Comparison of ENCODE assay signal across 26 mouse cellular contexts in genomic region chr7:70171456-70171855, GRCm38 (mm10).
DNase-seq lines count a peak whose midpoint lies in the region; ATAC-seq and TF ChIP-seq lines count a peak whose summit lies in the region.
"Had no signal": no experiment of that assay in that cellular context is flagged by ENCODE, and none has a peak within 500 bp of the region (broad histone marks: within the 10 kb centered on the region; RNA-seq: fewer than 3 reads in every experiment).

No protein-coding gene starts in this region.

- no peak for ATAC-seq in forebrain, embryonic 15.5 days (replicated peaks)
- no peak for ATAC-seq in forebrain, embryonic 12.5 days (ENCODE audit: low FRiP score)
- no peak for ATAC-seq in forebrain, embryonic 13.5 days
- no peak for ATAC-seq in midbrain, embryonic 16.5 days
- ATAC-seq: activated CD4-positive, CD25-positive, alpha-beta regulatory T cell, adult 4 months; CD4-positive, CD25-positive, alpha-beta regulatory T cell, adult 4 months; Patski had no signal

- no peak for TF ChIP-seq POLR2A in brain, embryonic 14.5 days (IDR thresholded peaks at IDR 0.05; ENCODE audit: borderline replicate concordance, extremely low read depth, insufficient read depth, insufficient read length, poor library complexity, severe bottlenecking)

- peaks cover 42% of the 10 kb centered on the region for H3K4me1 ChIP-seq in forebrain, embryonic 10.5 days
- H3K4me1 ChIP-seq in forebrain, embryonic 15.5 days, result no peaks in the 10 kb centered on the region
- 0 out of 2 replicates have a peak, but pooled peaks cover 2% of the 10 kb centered on the region for H3K4me1 ChIP-seq in forebrain, embryonic 12.5 days
- no peaks in the 10 kb centered on the region for H3K4me1 ChIP-seq in forebrain, embryonic 13.5 days
- peaks cover 38% of the 10 kb centered on the region for H3K4me1 ChIP-seq in midbrain, embryonic 10.5 days
- H3K4me1 ChIP-seq in midbrain, embryonic 16.5 days (ENCODE audit: control insufficient read depth, insufficient read depth, low read length), result no peaks in the 10 kb centered on the region
- H3K4me1 ChIP-seq: embryonic facial prominence, embryonic 13.5 days; embryonic facial prominence, embryonic 15.5 days had no signal

- 29% methylated on average over 4 of the region's 4 CpGs for whole genome bisulfite sequencing in forebrain, embryonic 10.5 days
- WGBS in forebrain, embryonic 15.5 days, result 6% methylated on average over 4 of the region's 4 CpGs
- 12% methylated on average over 4 of the region's 4 CpGs for WGBS in forebrain, embryonic 12.5 days
- WGBS in forebrain, embryonic 13.5 days, result 3% methylated on average over 4 of the region's 4 CpGs
- 19% methylated on average over 4 of the region's 4 CpGs for WGBS in midbrain, embryonic 10.5 days
- 20% methylated on average over 4 of the region's 4 CpGs for WGBS in midbrain, embryonic 16.5 days

- no peak overlapping the region for H3K4me3 ChIP-seq in forebrain, embryonic 10.5 days
- H3K4me3 ChIP-seq in forebrain, embryonic 15.5 days, result no peak overlapping the region
- no peak overlapping the region for H3K4me3 ChIP-seq in forebrain, embryonic 12.5 days (replicated peaks)
- no peak overlapping the region for H3K4me3 ChIP-seq in forebrain, embryonic 13.5 days
- H3K4me3 ChIP-seq in midbrain, embryonic 10.5 days, result no peak overlapping the region
- no peak overlapping the region for H3K4me3 ChIP-seq in midbrain, embryonic 16.5 days (ENCODE audit: low read depth, low read length)
- H3K4me3 ChIP-seq: embryonic facial prominence, embryonic 13.5 days; embryonic facial prominence, embryonic 15.5 days; erythroblast, embryonic 14.5 days had no signal

- no peaks in the 10 kb centered on the region for H3K9me3 ChIP-seq in forebrain, embryonic 10.5 days
- no peaks in the 10 kb centered on the region for H3K9me3 ChIP-seq in forebrain, embryonic 15.5 days
- H3K9me3 ChIP-seq in forebrain, embryonic 12.5 days, result no peaks in the 10 kb centered on the region
- H3K9me3 ChIP-seq in forebrain, embryonic 13.5 days (replicated peaks), result no peaks in the 10 kb centered on the region
- H3K9me3 ChIP-seq in midbrain, embryonic 10.5 days (replicated peaks), result no peaks in the 10 kb centered on the region
- H3K9me3 ChIP-seq in midbrain, embryonic 16.5 days (replicated peaks; ENCODE audit: control insufficient read depth, low read length, poor library complexity, severe bottlenecking), result no peaks in the 10 kb centered on the region
- H3K9me3 ChIP-seq: embryonic facial prominence, embryonic 13.5 days; embryonic facial prominence, embryonic 15.5 days had no signal

- H3K27me3 ChIP-seq in forebrain, embryonic 10.5 days (ENCODE audit: poor library complexity, severe bottlenecking), result peaks cover 100% of the 10 kb centered on the region
- peaks cover 69% of the 10 kb centered on the region for H3K27me3 ChIP-seq in forebrain, embryonic 15.5 days
- H3K27me3 ChIP-seq in forebrain, embryonic 12.5 days, result peaks cover 42% of the 10 kb centered on the region
- H3K27me3 ChIP-seq in forebrain, embryonic 13.5 days, result peaks cover 69% of the 10 kb centered on the region
- peaks cover 99% of the 10 kb centered on the region for H3K27me3 ChIP-seq in midbrain, embryonic 10.5 days (ENCODE audit: low read depth, poor library complexity, severe bottlenecking)
- peaks cover 33% of the 10 kb centered on the region for H3K27me3 ChIP-seq in midbrain, embryonic 16.5 days (ENCODE audit: control insufficient read depth, insufficient read depth, low read depth, low read length)
- H3K27me3 ChIP-seq: CH12.LX; embryonic facial prominence, embryonic 15.5 days; Patski had no signal

- H3K9ac ChIP-seq in forebrain, embryonic 15.5 days (replicated peaks), result no peak overlapping the region
- H3K9ac ChIP-seq in forebrain, embryonic 12.5 days, result no peak overlapping the region
- H3K9ac ChIP-seq in forebrain, embryonic 13.5 days, result no peak overlapping the region
- no peak overlapping the region for H3K9ac ChIP-seq in midbrain, embryonic 16.5 days (ENCODE audit: low read depth, low read length)
- H3K9ac ChIP-seq: embryonic facial prominence, embryonic 13.5 days; embryonic facial prominence, embryonic 15.5 days had no signal

- peak overlapping the region; percentile 51; the same call in 1 of the 2 replicates for H3K27ac ChIP-seq in forebrain, embryonic 10.5 days
- no peak overlapping the region for H3K27ac ChIP-seq in forebrain, embryonic 15.5 days (replicated peaks)
- H3K27ac ChIP-seq in forebrain, embryonic 12.5 days, result no peak overlapping the region
- H3K27ac ChIP-seq in forebrain, embryonic 13.5 days, result no peak overlapping the region
- H3K27ac ChIP-seq in midbrain, embryonic 10.5 days (replicated peaks), result peak overlapping the region; percentile 59
- H3K27ac ChIP-seq in midbrain, embryonic 16.5 days (ENCODE audit: low read length), result no peak overlapping the region
- H3K27ac ChIP-seq: embryonic facial prominence, embryonic 13.5 days; embryonic facial prominence, embryonic 15.5 days had no signal

- H3K36me3 ChIP-seq in forebrain, embryonic 10.5 days (replicated peaks), result no peaks in the 10 kb centered on the region
- H3K36me3 ChIP-seq in forebrain, embryonic 15.5 days, result no peaks in the 10 kb centered on the region
- H3K36me3 ChIP-seq in forebrain, embryonic 12.5 days (replicated peaks), result no peaks in the 10 kb centered on the region
- H3K36me3 ChIP-seq in forebrain, embryonic 13.5 days (ENCODE audit: poor library complexity, severe bottlenecking), result no peaks in the 10 kb centered on the region
- H3K36me3 ChIP-seq in midbrain, embryonic 10.5 days, result no peaks in the 10 kb centered on the region
- H3K36me3 ChIP-seq in midbrain, embryonic 16.5 days (ENCODE audit: control insufficient read depth, insufficient read depth, low read length), result no peaks in the 10 kb centered on the region
- H3K36me3 ChIP-seq: embryonic facial prominence, embryonic 13.5 days; embryonic facial prominence, embryonic 15.5 days; G1E had no signal

- DNase-seq in forebrain, embryonic 10.5 days (ENCODE audit: extremely low spot score, low spot score), result no peak
- DNase-seq in midbrain, embryonic 10.5 days (ENCODE audit: low spot score), result no peak
- DNase-seq in brain, embryonic 14.5 days (ENCODE audit: low read depth), result peak; percentile 57
- DNase-seq: adrenal gland, adult 8-10 months; adrenal gland, postnatal 14 days; adrenal gland, postnatal 36 days; B cell, adult 2 months; cerebellum, adult 11 months; cerebellum, adult 18-20 months; cerebellum, adult 8-10 months; cerebellum, adult 9-11 months; cerebellum, postnatal 14 days; cerebellum, postnatal 36 days; embryo, embryonic 11 days had no signal

- no peak for TF ChIP-seq CTCF in brain, embryonic 14.5 days (IDR thresholded peaks at IDR 0.05; ENCODE audit: borderline replicate concordance, extremely low read depth, insufficient read depth, insufficient read length)

- no peak overlapping the region for H3K4me2 ChIP-seq in forebrain, embryonic 15.5 days (replicated peaks)
- peak overlapping the region; percentile 19; the same call in 1 of the 2 replicates for H3K4me2 ChIP-seq in forebrain, embryonic 12.5 days
- no peak overlapping the region for H3K4me2 ChIP-seq in forebrain, embryonic 13.5 days
- no peak overlapping the region for H3K4me2 ChIP-seq in midbrain, embryonic 16.5 days (ENCODE audit: low read length)
- H3K4me2 ChIP-seq: embryonic facial prominence, embryonic 13.5 days; embryonic facial prominence, embryonic 15.5 days had no signal

Comparison
In these comparisons a context has a peak if more than half of its experiments do, and no peak if none do; other contexts are left out.
1. H3K27ac ChIP-seq: peak in forebrain, embryonic 10.5 days (single experiment) and midbrain, embryonic 10.5 days (single experiment); none in forebrain, embryonic 15.5 days (single experiment), forebrain, embryonic 12.5 days (single experiment), forebrain, embryonic 13.5 days (single experiment) and midbrain, embryonic 16.5 days (single experiment).